Mouse (Mus musculus) embryonic fibroblast, embryonic 13.5 days (primary cell): ENCODE data around the gene Aggf1.

ENCODE experiments used
- CTCF ChIP-seq: IDR thresholded peaks from 2 replicates; pipeline ENCODE4 v1.5.1; 2011; ENCODE audit warnings: mild to moderate bottlenecking, control low read depth, low read length, moderate library complexity, borderline replicate concordance; ENCODE audit not compliant: insufficient read depth
- POLR2A ChIP-seq: IDR thresholded peaks from 2 replicates; pipeline ENCODE4 v1.6.1; 2011; ENCODE audit warnings: low read depth, mild to moderate bottlenecking, control low read depth, low read length, moderate library complexity

DNA sequence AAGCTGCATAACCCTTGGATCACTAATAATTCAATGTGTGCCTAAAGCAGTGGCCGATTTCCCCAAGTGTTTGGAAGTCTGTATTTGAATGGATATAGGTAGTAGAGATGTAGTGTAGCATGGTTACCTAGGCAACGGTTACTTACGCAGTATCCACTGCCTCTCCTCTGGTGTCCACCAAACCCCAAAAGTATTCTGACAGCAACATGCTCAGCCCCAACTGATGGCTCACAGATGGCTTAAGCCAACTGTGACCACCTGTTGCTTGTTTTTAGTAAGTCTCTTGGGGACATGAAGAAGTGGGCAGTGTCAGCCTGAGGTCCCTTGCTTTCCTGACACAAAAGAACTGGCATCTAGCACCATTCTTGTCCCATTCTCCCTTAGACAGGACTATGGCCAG is 26.7 kb downstream of the Aggf1 start:
- TF ChIP-seq CTCF (no peak), POLR2A (no peak)
